Mouse (Mus musculus): ENCODE results near the gene Map4k3. TPM values are rescaled to one million over a fixed set of nuclear protein-coding genes. Genes with fewer than 3 reads are reported as not detected.

Gene Map4k3
- total and polyA plus RNA-seq, 3 experiments = 3.2 to 4.1 TPM; not detected in 1

DNA sequence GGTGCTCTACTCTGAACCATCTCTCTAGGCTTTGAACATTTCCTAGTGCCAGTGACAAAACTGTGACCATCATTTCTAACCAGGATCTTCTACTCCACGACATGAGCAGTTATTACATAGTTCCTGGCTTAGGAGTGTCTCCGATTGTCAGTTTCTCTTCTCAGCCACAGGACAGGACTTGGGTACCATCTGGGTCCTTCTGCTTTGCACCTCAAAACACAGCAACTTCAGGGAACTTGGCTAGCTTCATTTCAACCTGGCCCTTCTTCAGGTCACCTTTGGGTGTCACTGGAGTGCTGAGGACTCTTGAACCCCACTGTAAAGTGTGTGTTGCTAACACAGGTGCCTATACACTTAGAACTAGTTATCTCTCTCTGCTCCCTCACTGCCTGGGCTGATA, 181.4 kb downstream of the Map4k3 start:
- Histone ChIP-seq H3K9ac (ENCODE audit: control insufficient read depth, low read depth, low read length, poor library complexity, severe bottlenecking) (no peak overlapping the region), H3K27ac (ENCODE audit: control insufficient read depth, low read depth, low read length) (no peak overlapping the region), H3K79me2 (ENCODE audit: control insufficient read depth, insufficient read depth, low read length, poor library complexity) (no peaks in the 10 kb centered on the region), H3K4me1 (ENCODE audit: control insufficient read depth in 1 of 2, insufficient read depth in 2 of 2, low read length in 2 of 2) (no peaks in the 10 kb centered on the region), H3K27me3 (ENCODE audit: control insufficient read depth in 1 of 2, insufficient read depth in 2 of 2, low read length in 2 of 2) (no peaks in the 10 kb centered on the region), H3K9me3 (replicated peaks; ENCODE audit: insufficient read depth, low read length) (no peaks in the 10 kb centered on the region), H3K36me3 (ENCODE audit: control insufficient read depth in 1 of 2, insufficient read depth in 2 of 2, low read length in 2 of 2) (no peaks in the 10 kb centered on the region), H3K4me3 (ENCODE audit: control insufficient read depth in 1 of 2, insufficient read depth in 1 of 2, low read depth in 2 of 2, low read length in 2 of 2) (no peak overlapping the region)
- no peak for TF ChIP-seq ZMIZ1 (IDR thresholded peaks at IDR 0.05; ENCODE audit: low read depth, low read length)
- TF ChIP-seq MEF2A (IDR thresholded peaks at IDR 0.05; ENCODE audit: extremely low read depth, insufficient replicate concordance, low read depth, low read length, poor library complexity, severe bottlenecking) = no peak
- TF ChIP-seq USF1 (IDR thresholded peaks at IDR 0.05; ENCODE audit: low read depth, low read length) = no peak
- TF ChIP-seq MXI1 (IDR thresholded peaks at IDR 0.05; ENCODE audit: low read depth, low read length) = no peak
- no peak for TF ChIP-seq MAZ (IDR thresholded peaks at IDR 0.05; ENCODE audit: low read depth, low read length)
- TF ChIP-seq MAFK (IDR thresholded peaks at IDR 0.05; ENCODE audit: borderline replicate concordance, low read depth, low read length) = no peak
- TF ChIP-seq MAX (IDR thresholded peaks at IDR 0.05; ENCODE audit: low read length) = no peak
- no peak for TF ChIP-seq MYB (IDR thresholded peaks at IDR 0.05; ENCODE audit: low read depth, low read length)
- TF ChIP-seq ZNF384 (IDR thresholded peaks at IDR 0.05; ENCODE audit: low read depth, low read length) = no peak
- TF ChIP-seq TAL1 (IDR thresholded peaks at IDR 0.05; ENCODE audit: low read length) = no peak
- no peak for TF ChIP-seq BHLHE40 (IDR thresholded peaks at IDR 0.05; ENCODE audit: borderline replicate concordance, low read depth, low read length)
- TF ChIP-seq KAT2A (conservative IDR thresholded peaks at IDR 0.05; ENCODE audit: low read depth, low read length) = no peak
- TF ChIP-seq RCOR1 (IDR thresholded peaks at IDR 0.05; ENCODE audit: low read depth, low read length) = no peak
- TF ChIP-seq HCFC1 (IDR thresholded peaks at IDR 0.05; ENCODE audit: low read depth, low read length) = no peak
- no peak for TF ChIP-seq ELF1 (IDR thresholded peaks at IDR 0.05; ENCODE audit: low read depth, low read length)
- no peak for TF ChIP-seq SMC3 (IDR thresholded peaks at IDR 0.05; ENCODE audit: low read depth, low read length)
- no peak for TF ChIP-seq ETS1 (IDR thresholded peaks at IDR 0.05; ENCODE audit: low read depth, low read length)
- no peak for TF ChIP-seq POLR2A (IDR thresholded peaks at IDR 0.05; ENCODE audit: control insufficient read depth in 1 of 2, insufficient read depth in 1 of 2, low read depth in 1 of 2, low read length in 2 of 2, poor library complexity in 1 of 2)
- no peak for DNase-seq (ENCODE audit: low read depth, low spot score)

GRCm38 (mm10) chr17:80546227-80546626, 182.1 kb downstream of the Map4k3 start:
- no peaks in the 10 kb centered on the region for H3K27me3 ChIP-seq (ENCODE audit: control insufficient read depth in 1 of 2, insufficient read depth in 2 of 2, low read length in 2 of 2)
- no peak overlapping the region for H3K4me3 ChIP-seq (ENCODE audit: control insufficient read depth in 1 of 2, insufficient read depth in 1 of 2, low read depth in 2 of 2, low read length in 2 of 2)
- H3K4me1 ChIP-seq (ENCODE audit: control insufficient read depth in 1 of 2, insufficient read depth in 2 of 2, low read length in 2 of 2) = no peaks in the 10 kb centered on the region
- no peaks in the 10 kb centered on the region for H3K79me2 ChIP-seq (ENCODE audit: control insufficient read depth, insufficient read depth, low read length, poor library complexity)
- DNase-seq (ENCODE audit: low read depth, low spot score) = no peak
- no peak overlapping the region for H3K27ac ChIP-seq (ENCODE audit: control insufficient read depth, low read depth, low read length)
- no peaks in the 10 kb centered on the region for H3K9me3 ChIP-seq (replicated peaks; ENCODE audit: insufficient read depth, low read length)
- H3K9ac ChIP-seq (ENCODE audit: control insufficient read depth, low read depth, low read length, poor library complexity, severe bottlenecking) = no peak overlapping the region
- TF ChIP-seq EP300 (IDR thresholded peaks at IDR 0.05; ENCODE audit: low read depth in 1 of 2, low read length in 2 of 2) (no peak), NELFE (IDR thresholded peaks at IDR 0.05; ENCODE audit: low read depth, low read length) (no peak), ZNF384 (IDR thresholded peaks at IDR 0.05; ENCODE audit: low read depth, low read length) (no peak), MAX (IDR thresholded peaks at IDR 0.05; ENCODE audit: low read length) (no peak), SMC3 (IDR thresholded peaks at IDR 0.05; ENCODE audit: low read depth, low read length) (no peak), UBTF (IDR thresholded peaks at IDR 0.05; ENCODE audit: borderline replicate concordance, insufficient read depth, low read depth, low read length) (no peak), MYB (IDR thresholded peaks at IDR 0.05; ENCODE audit: low read depth, low read length) (no peak), MXI1 (IDR thresholded peaks at IDR 0.05; ENCODE audit: low read depth, low read length) (no peak), TCF12 (IDR thresholded peaks at IDR 0.05; ENCODE audit: low read depth, low read length) (no peak), POLR2A (IDR thresholded peaks at IDR 0.05; ENCODE audit: control insufficient read depth in 1 of 2, insufficient read depth in 1 of 2, low read depth in 1 of 2, low read length in 2 of 2, poor library complexity in 1 of 2) (no peak), MAZ (IDR thresholded peaks at IDR 0.05; ENCODE audit: low read depth, low read length) (no peak), USF1 (IDR thresholded peaks at IDR 0.05; ENCODE audit: low read depth, low read length) (no peak), TAL1 (IDR thresholded peaks at IDR 0.05; ENCODE audit: low read length) (no peak), ZKSCAN1 (IDR thresholded peaks at IDR 0.05; ENCODE audit: low read depth, low read length) (no peak), POLR2AphosphoS2 (IDR thresholded peaks at IDR 0.05; ENCODE audit: low read length) (no peak), GABPA (IDR thresholded peaks at IDR 0.05; ENCODE audit: low read depth, low read length) (no peak), ELF1 (IDR thresholded peaks at IDR 0.05; ENCODE audit: low read depth, low read length) (no peak)
- H3K36me3 ChIP-seq (ENCODE audit: control insufficient read depth in 1 of 2, insufficient read depth in 2 of 2, low read length in 2 of 2) = no peaks in the 10 kb centered on the region
